Mouse (Mus musculus) layer of hippocampus, adult 18-20 months (tissue): ENCODE measurements around the gene Smad6. TPM values are rescaled to one million over a fixed set of nuclear protein-coding genes. Genes with fewer than 3 reads are reported as not detected.
A peak's percentile ranks its signal among the peaks of the same experiment; 100 is the strongest.

Experiments
- DNase-seq, 2 experiments: peaks; one replicate each; pipeline ENCODE4 v3.0.0; 2022; ENCODE audit warnings: low spot score in 2 of 2
- total RNA-seq, 2 experiments: library from RNA; stranded (reverse); gene quantifications; 2 replicates each; pipeline ENCODE4 v1.2.3; 2021

Smad6 gene
- total RNA-seq, 2 experiments from 2014 or later: 1.3 to 2.5 TPM

DNA sequence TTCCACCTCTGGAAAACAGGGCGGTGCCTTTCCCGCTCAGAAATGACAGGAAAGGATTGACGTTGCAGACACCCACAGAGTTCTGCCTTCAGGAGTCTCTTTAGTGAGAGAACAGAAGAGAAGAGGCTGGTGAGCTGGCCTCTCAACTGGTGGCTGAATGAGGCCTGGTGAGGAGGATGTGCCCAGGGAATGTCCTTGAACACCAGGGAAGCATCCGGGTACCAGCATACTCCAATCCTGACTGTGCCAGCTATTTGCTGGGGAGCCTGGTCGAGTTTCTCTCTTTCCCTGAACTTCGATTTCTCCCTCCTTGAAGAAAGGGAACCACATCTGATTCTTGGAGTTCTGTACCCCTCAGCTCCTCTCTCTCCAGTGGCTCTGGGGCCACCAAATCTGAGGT is 105.4 kb downstream of the Smad6 start:
- DNase-seq: no peak

- DNase-seq: peak; percentile 31 to 72
These were observed 105.9 kb downstream of the Smad6 start for GRCm38 (mm10) chr9:63915976-63916375.

- no peak for DNase-seq
These were observed 106.9 kb downstream of the Smad6 start for GRCm38 (mm10) chr9:63914944-63915343.

GRCm38 (mm10) chr9:63912051-63912450 is 109.8 kb downstream of the Smad6 start:
- DNase-seq: no peak

GRCm38 (mm10) chr9:63909618-63910017 is 112.2 kb downstream of the Smad6 start:
- peak; percentile 65 to 83 for DNase-seq

DNA sequence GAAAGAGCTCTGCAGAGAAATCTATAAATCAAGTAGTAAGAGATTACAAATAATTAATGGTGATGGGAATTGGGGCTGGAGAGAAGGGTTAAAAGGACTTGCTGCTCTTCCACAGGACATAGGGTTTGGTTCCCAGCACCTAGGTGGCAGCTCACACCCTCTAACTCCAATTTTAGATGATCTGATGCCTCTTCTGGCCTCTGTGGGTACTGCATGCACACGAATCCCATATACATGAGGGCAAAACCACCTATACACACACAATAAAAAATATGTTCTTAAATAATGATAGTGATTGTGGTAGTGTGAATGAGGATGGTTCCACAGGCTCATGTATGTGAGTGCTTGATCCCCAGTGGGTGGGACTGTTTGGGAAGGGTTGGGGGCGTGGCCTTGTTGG is 117.3 kb downstream of the Smad6 start:
- no peak for DNase-seq

Other genes with a start within 250 kb of the Smad6 start
- not detected for gene Lctl, start 95.1 kb upstream of the Smad6 start, total RNA-seq
- 1 to 10 TPM; 2.2 to 3.1 TPM for gene Zwilch, start 151.0 kb upstream of the Smad6 start, total RNA-seq
- 100 to 1,000 TPM; 658 to 671 TPM for gene Rpl4, start 151.3 kb upstream of the Smad6 start, total RNA-seq
- 10 to 100 TPM; 15.6 to 19.6 TPM for gene Snapc5, start 157.2 kb upstream of the Smad6 start, total RNA-seq
- 1 to 10 TPM; 2.4 to 2.9 TPM for gene Uchl4, start 213.1 kb upstream of the Smad6 start, total RNA-seq
- gene Map2k1, start 231.6 kb upstream of the Smad6 start, total RNA-seq: 100 to 1,000 TPM; 354 to 355 TPM